Mouse (Mus musculus): ENCODE results near the gene Dact2. TPM values are rescaled to one million over a fixed set of nuclear protein-coding genes. Genes with fewer than 3 reads are reported as not detected.

Dact2 gene
- total RNA-seq, 2 experiments from 2014 or later = 2.5 to 2.8 TPM

GRCm38 (mm10) chr17:14212796-14213195, 8.7 kb upstream of the Dact2 start:
- DNase-seq = peak; percentile 65

- no peak for DNase-seq
Measured at GRCm38 (mm10) chr17:14207093-14207561, 3.0 kb upstream of the Dact2 start.

GRCm38 (mm10) chr17:14206062-14206461, 2.0 kb upstream of the Dact2 start:
- peak; percentile 86 for DNase-seq

- no peak for DNase-seq
Measured at GRCm38 (mm10) chr17:14205236-14205635, 1.1 kb upstream of the Dact2 start.

GRCm38 (mm10) chr17:14203121-14203941, 773 bp downstream of the Dact2 start:
- DNase-seq = peak; percentile 42

GRCm38 (mm10) chr17:14202291-14203030, 1.6 kb downstream of the Dact2 start:
- DNase-seq = peak; percentile 31

- no peak for DNase-seq
Measured at GRCm38 (mm10) chr17:14201281-14201787, 2.8 kb downstream of the Dact2 start.

- DNase-seq = no peak
Measured at GRCm38 (mm10) chr17:14200206-14200605, 3.9 kb downstream of the Dact2 start.

- no peak for DNase-seq
Measured at GRCm38 (mm10) chr17:14199621-14200020, 4.5 kb downstream of the Dact2 start.

- no peak for DNase-seq
Measured at GRCm38 (mm10) chr17:14192924-14193323, 11.2 kb downstream of the Dact2 start.

GRCm38 (mm10) chr17:14192432-14192831, 11.7 kb downstream of the Dact2 start:
- no peak for DNase-seq

GRCm38 (mm10) chr17:14188455-14188854, 15.6 kb downstream of the Dact2 start:
- DNase-seq = no peak

- DNase-seq = peak; percentile 57
Measured at GRCm38 (mm10) chr17:14187096-14187495, 17.0 kb downstream of the Dact2 start.

GRCm38 (mm10) chr17:14186176-14186575, 17.9 kb downstream of the Dact2 start:
- no peak for DNase-seq

GRCm38 (mm10) chr17:14184192-14184814, 19.8 kb downstream of the Dact2 start:
- DNase-seq = no peak

GRCm38 (mm10) chr17:14183717-14184116, 20.4 kb downstream of the Dact2 start:
- no peak for DNase-seq

GRCm38 (mm10) chr17:14182860-14183259, 21.2 kb downstream of the Dact2 start:
- DNase-seq = no peak

- no peak for DNase-seq
Measured at GRCm38 (mm10) chr17:14178911-14179310, 25.2 kb downstream of the Dact2 start.

- no peak for DNase-seq
Measured at GRCm38 (mm10) chr17:14178475-14178874, 25.6 kb downstream of the Dact2 start.

GRCm38 (mm10) chr17:14178049-14178448, 26.1 kb downstream of the Dact2 start:
- no peak for DNase-seq

- DNase-seq = no peak
Measured at GRCm38 (mm10) chr17:14177018-14177417, 27.1 kb downstream of the Dact2 start.

- DNase-seq = no peak
Measured at GRCm38 (mm10) chr17:14175704-14176103, 28.4 kb downstream of the Dact2 start.

GRCm38 (mm10) chr17:14175019-14175418, 29.1 kb downstream of the Dact2 start:
- DNase-seq = no peak

Measured in adrenal gland, postnatal 10 days (tissue).